Mouse (Mus musculus) megakaryocyte, embryonic 14.5 days (primary cell): Measurements from ENCODE around the gene Krtap1-5.

ENCODE experiments used
- FLI1 ChIP-seq: IDR thresholded peaks from 2 replicates; pipeline ENCODE4 v1.6.1; 2012; ENCODE audit warnings: low read length, inconsistent platforms, mixed read lengths
- GATA1 ChIP-seq: IDR thresholded peaks from 3 replicates; pipeline ENCODE4 v1.6.1; 2012; ENCODE audit warnings: mixed read lengths, low read length, inconsistent platforms, borderline replicate concordance

DNA sequence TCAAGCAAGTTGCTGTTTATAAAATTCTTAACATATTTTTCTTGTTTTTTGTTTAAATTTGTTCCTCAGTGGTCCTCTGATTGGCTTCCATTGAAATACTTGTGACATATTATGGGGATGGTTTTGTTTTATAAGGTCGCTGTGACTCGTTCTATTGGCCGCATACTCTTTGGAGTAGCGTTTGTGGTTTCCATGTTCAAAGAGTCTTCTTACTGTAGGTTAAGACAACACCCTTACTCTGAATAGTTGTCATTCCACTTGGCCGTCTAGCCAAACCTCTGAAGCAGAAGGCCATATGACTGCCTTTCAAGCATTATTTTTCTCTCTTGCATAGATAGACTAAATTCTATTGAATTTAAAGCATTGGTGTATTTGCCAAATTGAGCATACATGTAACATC lies 235 bp upstream of the Krtap1-5 start:
- TF ChIP-seq GATA1 (no peak), FLI1 (no peak)
